Mouse (Mus musculus) erythroblast, embryonic 14.5 days (primary cell): ENCODE measurements around the gene Mab21l3.

ENCODE experiments used
- GATA1 ChIP-seq: IDR thresholded peaks from 2 replicates; pipeline ENCODE4 v1.6.1; 2012; ENCODE audit warnings: low read length, inconsistent platforms, mixed read lengths
- TAL1 ChIP-seq: IDR thresholded peaks from 3 replicates; pipeline ENCODE4 v1.6.1; 2012; ENCODE audit warnings: low read length, inconsistent platforms, mixed read lengths

- no peak for TF ChIP-seq GATA1
- TF ChIP-seq TAL1: no peak
These were observed 18.3 kb upstream of the Mab21l3 start for GRCm38 (mm10) chr3:101867001-101867421.
